Mouse (Mus musculus) megakaryocyte, embryonic 14.5 days (primary cell): ENCODE data around the gene Washc1.

Experiments used
- FLI1 ChIP-seq: IDR thresholded peaks from 2 replicates; pipeline ENCODE4 v1.6.1; 2012; ENCODE audit warnings: low read length, inconsistent platforms, mixed read lengths
- GATA1 ChIP-seq: IDR thresholded peaks from 3 replicates; pipeline ENCODE4 v1.6.1; 2012; ENCODE audit warnings: mixed read lengths, low read length, inconsistent platforms, borderline replicate concordance

GRCm38 (mm10) chr17:66123066-66123815 is 11.9 kb downstream of the Washc1 start, which contains the start of gene Ddx11:
- TF ChIP-seq GATA1 (no peak), FLI1 (no peak)
